25 mouse cellular contexts compared by ENCODE assay signal in the genomic region with DNA sequence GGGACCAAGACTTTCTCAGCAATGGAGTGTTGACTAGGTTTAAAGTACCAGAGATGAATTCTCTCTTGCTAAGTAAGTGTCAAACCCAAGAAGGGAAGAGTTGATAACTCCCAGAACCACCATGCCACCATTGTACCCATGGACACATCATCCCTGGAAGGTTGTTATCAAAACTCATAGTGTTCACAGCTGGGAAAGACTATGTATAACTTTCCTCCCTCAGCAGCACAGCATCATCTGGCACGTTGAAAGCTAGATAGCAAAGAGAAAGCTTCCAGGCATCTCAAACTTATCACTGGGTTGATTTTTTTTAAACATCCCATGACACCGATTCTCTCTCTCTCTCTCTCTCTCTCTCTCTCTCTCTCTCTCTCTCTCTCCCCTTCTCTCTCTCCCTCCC.
"Had no signal": no experiment of that assay in that cellular context is flagged by ENCODE, and none has a peak within 500 bp of the region (broad histone marks: within the 10 kb centered on the region; RNA-seq: fewer than 3 reads in every experiment).

No protein-coding gene starts in this region.

- ATAC-seq: forebrain, postnatal 0 days; hindbrain, postnatal 0 days; intestine, embryonic 16.5 days; liver, embryonic 12.5 days had no signal

- H3K9me3 ChIP-seq: heart, embryonic 12.5 days; hindbrain, embryonic 13.5 days; hindbrain, embryonic 15.5 days; kidney, embryonic 15.5 days; limb, embryonic 13.5 days; limb, embryonic 15.5 days; liver, embryonic 12.5 days had no signal

- H3K4me2 ChIP-seq: heart, embryonic 12.5 days; hindbrain, embryonic 13.5 days; hindbrain, embryonic 15.5 days; kidney, embryonic 15.5 days; limb, embryonic 13.5 days; limb, embryonic 15.5 days; liver, embryonic 12.5 days had no signal

- H3K27ac ChIP-seq: heart, adult 2 months; hindbrain, embryonic 13.5 days; hindbrain, embryonic 15.5 days; hindbrain, postnatal 0 days; kidney, embryonic 15.5 days; kidney, postnatal 0 days; limb, embryonic 13.5 days; limb, embryonic 15.5 days; liver, embryonic 12.5 days; liver, embryonic 14.5 days had no signal

- H3K4me1 ChIP-seq: kidney, embryonic 15.5 days; liver, embryonic 12.5 days had no signal

- H3K27me3 ChIP-seq: heart, embryonic 12.5 days; hindbrain, embryonic 13.5 days; hindbrain, embryonic 15.5 days; kidney, embryonic 15.5 days; limb, embryonic 13.5 days; limb, embryonic 15.5 days; liver, embryonic 12.5 days had no signal

- H3K4me3 ChIP-seq: heart, adult 2 months; heart, embryonic 12.5 days; hindbrain, embryonic 13.5 days; hindbrain, embryonic 15.5 days; kidney, embryonic 15.5 days; limb, embryonic 13.5 days; limb, embryonic 15.5 days; liver, embryonic 12.5 days had no signal

- H3K9ac ChIP-seq: forebrain, postnatal 0 days; heart, embryonic 12.5 days; hindbrain, embryonic 13.5 days; hindbrain, embryonic 15.5 days; kidney, embryonic 15.5 days; limb, embryonic 13.5 days; limb, embryonic 15.5 days; liver, embryonic 12.5 days; liver, embryonic 14.5 days had no signal

- H3K36me3 ChIP-seq: heart, embryonic 12.5 days; hindbrain, embryonic 13.5 days; hindbrain, embryonic 15.5 days; kidney, embryonic 15.5 days; limb, embryonic 13.5 days; limb, embryonic 15.5 days; liver, embryonic 12.5 days had no signal

- DNase-seq: forebrain, postnatal 0 days; gastrocnemius, postnatal 14 days; gastrocnemius, postnatal 36 days; heart, adult 2 months; heart, postnatal 10 days; heart, postnatal 36 days; kidney, adult 11 months; kidney, adult 2 months; kidney, adult 9 months; kidney, postnatal 14 days; kidney, postnatal 36 days; layer of hippocampus, adult 9-11 months; layer of hippocampus, postnatal 36 days; left cerebral cortex, postnatal 4 days had no signal
